Mouse (Mus musculus) intestine, embryonic 14.5 days (tissue): ENCODE results near the gene Aldh5a1. TPM values are rescaled to one million over a fixed set of nuclear protein-coding genes. Genes with fewer than 3 reads are reported as not detected.
"Not testable (repeated sequence)": the region's sequence is repeated elsewhere in the genome, so short reads cannot be mapped to it uniquely, and the experiment has no call there.

Source experiments
- ATAC-seq: fragments of 200-750 bp; cut with Nextera tagmentation; replicated peaks from 2 replicates; pipeline ENCODE4 v1.8.0; 2017; ENCODE audit warnings: low read depth, moderate number of reproducible peaks, moderate TSS enrichment, moderate library complexity; ENCODE audit not compliant: low FRiP score, low TSS enrichment
- DNase-seq: peaks from one replicate; pipeline ENCODE4 v3.0.0-alpha.2; 2018; ENCODE audit warnings: low spot score
- H3K27ac ChIP-seq: fragments of 300-500 bp; sonication (generic); 2 replicates; pipeline ENCODE4 v1.5.1; 2014; ENCODE audit warnings: low read depth, mild to moderate bottlenecking, control low read depth
- H3K27me3 ChIP-seq: fragments of 300-500 bp; sonication (generic); replicated peaks from 2 replicates; pipeline ENCODE4 v1.6.1; 2014; ENCODE audit warnings: low read length, control low read depth; ENCODE audit not compliant: control insufficient read depth, insufficient read depth
- H3K36me3 ChIP-seq: fragments of 300-500 bp; sonication (generic); 2 replicates; pipeline ENCODE4 v1.6.1; 2014; ENCODE audit warnings: low read length, control low read depth; ENCODE audit not compliant: control insufficient read depth, insufficient read depth
- H3K4me1 ChIP-seq: fragments of 300-500 bp; sonication (generic); replicated peaks from 2 replicates; pipeline ENCODE4 v1.6.1; 2014; ENCODE audit warnings: low read length, control low read depth, mixed read lengths; ENCODE audit not compliant: control insufficient read depth, insufficient read depth
- H3K4me2 ChIP-seq: fragments of 300-500 bp; sonication (generic); 2 replicates; pipeline ENCODE4 v1.6.1; 2014; ENCODE audit warnings: low read length
- H3K4me3 ChIP-seq: fragments of 300-500 bp; sonication (generic); 2 replicates; pipeline ENCODE4 v1.5.1; 2014; ENCODE audit warnings: low read depth, low read length, control low read depth, mixed read lengths
- H3K9ac ChIP-seq: fragments of 300-500 bp; sonication (generic); 2 replicates; pipeline ENCODE4 v1.6.1; 2014; ENCODE audit warnings: mild to moderate bottlenecking, low read length
- H3K9me3 ChIP-seq: fragments of 300-500 bp; sonication (generic); 2 replicates; pipeline ENCODE4 v1.6.1; 2016; ENCODE audit warnings: low read length, control low read depth; ENCODE audit not compliant: control insufficient read depth
- WGBS: fragments of 180-500 bp; shearing (Covaris S2); extraction: QIAGEN DNeasy Blood & Tissue Kit; methylation state at CpG from one replicate; pipeline ENCODE4 v1.1.7; 2014; 5-methylcytosine and 5-hydroxymethylcytosine counted together
- polyA plus RNA-seq: library from polyadenylated mRNA; unstranded; fragments of >200 nt; fragmentation: Nextera tagmentation; extraction: Ambion mirVana; gene quantifications from 2 replicates; pipeline ENCODE4 v1.2.1, GENCODE M21; 2014

The Aldh5a1 gene
- polyA plus RNA-seq = 10.3 and 11.5 TPM in 2 replicates

DNA sequence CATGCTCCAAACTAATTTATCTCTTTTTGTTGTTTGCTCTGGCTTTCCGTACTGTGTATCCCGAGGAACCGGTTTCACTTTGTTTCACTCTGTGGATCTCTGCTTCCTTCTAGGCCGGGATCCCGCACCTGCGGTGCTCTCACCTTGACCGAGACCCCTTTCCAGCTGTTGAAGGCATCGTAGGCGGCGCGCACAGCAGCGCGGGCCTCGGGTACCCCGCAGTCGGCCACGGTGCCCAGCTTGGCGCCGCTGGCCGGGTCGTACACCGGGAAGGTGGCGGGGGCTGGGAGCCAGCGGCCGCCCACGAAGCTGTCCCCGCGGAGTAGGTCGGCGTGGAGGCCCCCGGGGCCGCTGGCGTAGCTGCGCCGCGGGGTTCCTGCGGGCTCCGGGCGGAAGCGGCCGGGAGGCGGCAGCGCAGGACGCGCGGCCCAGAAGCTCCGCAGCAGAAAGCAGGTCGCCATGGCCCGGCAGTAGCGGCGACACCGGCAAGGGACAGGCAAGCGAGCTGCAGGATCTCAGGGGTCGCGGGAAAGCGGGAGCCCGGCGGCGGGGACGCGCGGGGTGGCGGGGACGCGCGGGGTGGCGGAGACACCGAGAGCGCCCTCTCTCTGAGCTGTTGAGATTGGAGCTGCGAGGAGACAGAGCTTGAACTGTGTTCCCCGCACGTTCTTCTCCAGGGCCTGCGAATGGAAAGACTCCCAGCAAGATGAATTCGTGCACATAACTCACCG lies at the start of gene Aldh5a1:
Aldh5a1 (minus strand) TSS at position 554 of the 731 bp plus-strand sequence.
- ATAC-seq (peak; percentile 77), DNase-seq (peak; percentile 92)
- Histone ChIP-seq H3K27me3 (no peaks in the 10 kb centered on the region), H3K4me1 (no peaks in the 10 kb centered on the region), H3K4me2 (peak within 1 kb of the TSS; percentile 59), H3K9me3 (no peaks in the 10 kb centered on the region), H3K4me3 (peak within 1 kb of the TSS; percentile 72), H3K36me3 (no peaks in the 10 kb centered on the region), H3K9ac (peak within 1 kb of the TSS; percentile 90), H3K27ac (peak within 1 kb of the TSS; percentile 91)
- WGBS = under 1% methylated on average over 73 of the region's 75 CpGs

DNA sequence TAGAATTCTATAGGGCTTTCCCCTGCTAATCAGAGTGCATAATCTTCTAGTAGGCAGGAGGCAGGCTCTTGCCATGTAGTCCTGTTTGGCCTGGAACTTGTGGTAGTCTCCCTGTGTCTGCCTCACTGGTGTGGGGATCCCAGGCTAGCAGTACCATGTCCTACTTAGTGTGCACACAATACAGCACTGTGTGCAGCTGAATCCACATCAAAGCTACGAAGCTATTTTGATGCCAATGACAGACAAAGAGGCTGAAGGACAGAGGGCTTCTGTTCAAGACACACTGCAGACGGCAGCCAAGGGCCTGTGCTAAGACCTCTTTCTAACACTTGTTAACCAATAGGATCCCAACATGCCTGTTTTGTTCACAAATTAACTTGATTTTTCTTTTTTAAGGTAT lies 48.0 kb upstream of the Aldh5a1 start:
- no peaks in the 10 kb centered on the region for H3K4me1 ChIP-seq
- H3K4me2 ChIP-seq = no peak overlapping the region
- H3K27me3 ChIP-seq = no peaks in the 10 kb centered on the region
- DNase-seq = no peak
- ATAC-seq = no peak
- H3K27ac ChIP-seq = no peak overlapping the region
- H3K9ac ChIP-seq = no peak overlapping the region
- H3K4me3 ChIP-seq = no peak overlapping the region
- H3K36me3 ChIP-seq = peaks cover 12% of the 10 kb centered on the region
- WGBS = 72% methylated on average over 2 of the region's 2 CpGs
- H3K9me3 ChIP-seq = no peaks in the 10 kb centered on the region

GRCm38 (mm10) chr13:24981031-24981430 lies 43.6 kb upstream of the Aldh5a1 start:
- no peak for ATAC-seq
- 77% methylated on average over 6 of the region's 6 CpGs for WGBS

GRCm38 (mm10) chr13:24977820-24978342 lies 40.4 kb upstream of the Aldh5a1 start:
- 87% methylated on average over 5 of the region's 5 CpGs for WGBS
- Histone ChIP-seq H3K36me3 (no peaks in the 10 kb centered on the region), H3K4me1 (no peaks in the 10 kb centered on the region), H3K27me3 (no peaks in the 10 kb centered on the region), H3K9ac (no peak overlapping the region), H3K4me2 (no peak overlapping the region), H3K9me3 (no peaks in the 10 kb centered on the region), H3K27ac (no peak overlapping the region), H3K4me3 (no peak overlapping the region)
- no peak for DNase-seq
- ATAC-seq = no peak

More at GRCm38 (mm10) chr13:24981031-24981430, 43.6 kb upstream of the Aldh5a1 start:
- no peaks in the 10 kb centered on the region for H3K4me1 ChIP-seq
- DNase-seq = no peak
- H3K4me3 ChIP-seq = no peak overlapping the region
- no peak overlapping the region for H3K9ac ChIP-seq
- no peaks in the 10 kb centered on the region for H3K36me3 ChIP-seq
- H3K27me3 ChIP-seq = no peaks in the 10 kb centered on the region
- no peak overlapping the region for H3K4me2 ChIP-seq
- H3K27ac ChIP-seq = no peak overlapping the region
- no peaks in the 10 kb centered on the region for H3K9me3 ChIP-seq

- H3K4me2 ChIP-seq = no peak overlapping the region
- no peaks in the 10 kb centered on the region for H3K36me3 ChIP-seq
- WGBS = 78% methylated on average over 4 of the region's 4 CpGs
- H3K9me3 ChIP-seq = no peaks in the 10 kb centered on the region
- DNase-seq (no peak), ATAC-seq (no peak)
- no peak overlapping the region for H3K4me3 ChIP-seq
- no peaks in the 10 kb centered on the region for H3K4me1 ChIP-seq
- H3K9ac ChIP-seq = no peak overlapping the region
- no peak overlapping the region for H3K27ac ChIP-seq
- H3K27me3 ChIP-seq = no peaks in the 10 kb centered on the region
These were observed 38.9 kb upstream of the Aldh5a1 start for GRCm38 (mm10) chr13:24976384-24976783.

DNA sequence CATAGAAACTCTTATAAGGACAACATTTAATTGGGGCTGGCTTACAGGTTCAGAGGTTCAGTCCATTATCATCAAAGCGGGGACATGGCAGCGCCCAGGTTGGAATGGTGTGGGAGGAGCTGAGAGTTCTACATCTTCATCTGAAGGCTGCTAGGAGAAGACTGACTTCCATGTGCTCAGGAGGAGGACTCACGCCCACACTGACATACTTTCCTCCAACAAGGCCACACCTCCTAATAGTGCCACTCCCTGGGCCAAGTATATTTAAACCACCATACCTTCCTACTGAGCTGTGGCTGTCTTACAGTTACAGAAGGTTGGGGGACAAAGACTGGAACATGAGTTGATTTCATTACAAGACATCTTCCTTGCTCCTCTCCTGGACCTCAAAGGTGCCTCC lies 34.3 kb upstream of the Aldh5a1 start:
- not testable (repeated sequence) for H3K27ac ChIP-seq, H3K4me2 ChIP-seq, H3K36me3 ChIP-seq, H3K9me3 ChIP-seq, ATAC-seq, DNase-seq, H3K27me3 ChIP-seq, H3K4me3 ChIP-seq, H3K9ac ChIP-seq, H3K4me1 ChIP-seq
- 86% methylated on average over 3 of the region's 3 CpGs for WGBS

DNA sequence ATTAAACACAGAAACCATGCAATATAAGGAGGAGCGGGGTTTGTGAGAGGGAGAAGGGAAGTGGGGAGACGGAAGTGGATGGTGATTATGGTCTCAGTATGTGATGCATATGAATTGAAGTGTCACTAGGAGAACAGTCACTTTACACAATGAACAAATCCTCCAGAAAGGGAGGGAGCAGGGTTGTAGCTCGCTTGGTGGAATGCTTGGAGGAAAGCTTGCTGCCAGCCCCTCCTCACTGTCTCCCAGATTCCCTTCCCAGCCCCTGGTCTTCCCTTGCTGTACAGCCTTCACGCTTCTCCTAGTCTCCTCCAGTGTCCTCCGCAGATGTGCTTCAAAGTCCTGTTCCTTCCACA lies 28.4 kb upstream of the Aldh5a1 start:
- 38% methylated on average over 5 of the region's 5 CpGs for WGBS
- 0 out of 2 replicates have a peak, but pooled peaks cover 4% of the 10 kb centered on the region for H3K4me1 ChIP-seq
- H3K27me3 ChIP-seq = no peaks in the 10 kb centered on the region
- H3K4me3 ChIP-seq = peak overlapping the region; percentile 30
- no peak for DNase-seq
- no peak overlapping the region for H3K27ac ChIP-seq
- H3K9me3 ChIP-seq = no peaks in the 10 kb centered on the region
- ATAC-seq = peak; percentile 53; the same call in 1 of the 2 replicates
- peak overlapping the region; percentile 48 for H3K4me2 ChIP-seq
- H3K36me3 ChIP-seq = no peaks in the 10 kb centered on the region
- peak overlapping the region; percentile 30 for H3K9ac ChIP-seq

DNA sequence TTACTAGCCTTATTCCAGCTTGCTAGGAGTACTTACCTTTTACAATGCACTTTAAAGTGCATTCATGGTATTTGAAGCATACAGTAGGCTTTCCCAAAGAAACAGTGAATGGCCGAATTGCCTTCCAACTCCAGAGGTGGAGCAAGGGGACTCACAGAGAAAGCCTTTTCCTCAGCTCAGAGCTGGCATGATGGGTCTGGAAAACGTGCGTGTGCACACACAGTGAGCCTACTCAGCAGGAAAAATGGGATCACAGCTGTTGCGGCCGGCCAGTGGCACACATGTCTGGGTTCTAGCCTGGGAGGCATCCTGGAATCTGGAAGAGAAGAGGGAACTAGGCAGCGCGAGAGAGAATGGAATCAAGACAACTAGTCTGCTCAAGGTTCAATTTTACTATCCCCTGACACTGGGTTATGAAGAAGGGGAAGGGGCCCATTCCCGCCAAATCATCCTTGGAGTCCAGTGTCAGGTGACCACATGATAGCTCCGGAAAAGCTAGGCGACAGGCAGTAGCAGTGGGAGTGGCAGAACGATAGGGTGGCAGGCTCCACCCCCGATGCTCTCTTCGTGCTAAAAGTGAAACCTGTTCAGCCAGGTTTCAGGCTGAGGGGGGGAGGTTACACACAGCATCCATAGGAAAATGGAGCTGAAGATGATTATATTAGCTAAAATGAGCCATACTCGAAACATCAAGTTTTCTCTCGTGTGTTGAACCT lies 27.8 kb upstream of the Aldh5a1 start:
- Histone ChIP-seq H3K4me3 (peak overlapping the region; percentile 30), H3K27me3 (no peaks in the 10 kb centered on the region), H3K4me2 (peak overlapping the region; percentile 48), H3K9me3 (no peaks in the 10 kb centered on the region), H3K36me3 (no peaks in the 10 kb centered on the region), H3K4me1 (0 out of 2 replicates have a peak, but pooled peaks cover 4% of the 10 kb centered on the region), H3K9ac (peak overlapping the region; percentile 30), H3K27ac (no peak overlapping the region)
- no peak for DNase-seq
- ATAC-seq = peak; percentile 79; the same call in 1 of the 2 replicates
- 19% methylated on average over 15 of the region's 15 CpGs for WGBS
